13 mouse cellular contexts compared by ENCODE assay signal in the genomic region with DNA sequence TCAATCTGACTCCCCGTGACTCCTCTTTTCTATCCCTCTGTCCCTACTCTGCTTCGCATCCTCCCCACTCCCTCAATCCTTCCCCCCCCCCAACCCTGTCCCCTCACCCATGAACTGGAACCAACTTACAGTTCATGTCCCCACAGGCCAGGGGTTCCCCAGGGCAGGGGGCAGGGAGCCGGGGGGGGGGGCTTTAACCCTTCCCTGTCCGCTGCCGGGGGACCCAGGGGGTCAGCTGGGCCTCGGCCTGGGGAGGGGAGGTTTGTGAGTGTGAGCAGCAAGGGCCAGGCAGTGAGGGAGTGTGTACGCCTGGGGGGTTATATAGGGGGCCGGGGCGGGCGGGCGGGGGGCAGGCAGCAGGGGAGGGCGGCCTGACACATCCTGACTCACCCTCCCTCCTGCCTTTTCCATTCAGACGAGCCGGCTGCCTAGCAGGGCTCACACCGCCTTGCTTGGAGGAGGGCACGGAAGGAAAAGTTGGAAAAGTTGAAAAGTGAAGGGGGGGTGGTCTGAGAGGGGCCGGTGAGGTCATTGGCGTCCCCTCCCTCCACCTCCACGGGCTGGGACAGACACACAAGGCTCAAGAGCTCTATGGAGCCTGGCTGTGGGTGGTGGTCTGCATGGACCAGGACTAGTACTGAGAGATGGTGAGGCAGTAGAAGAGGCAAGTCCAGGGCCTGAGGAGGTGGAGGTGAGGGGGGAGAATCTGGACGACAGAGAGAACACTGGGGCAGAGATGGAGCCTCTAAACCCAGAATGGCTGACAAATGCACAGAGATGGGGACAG. TPM values are rescaled to one million over a fixed set of nuclear protein-coding genes. Genes with fewer than 3 reads are reported as not detected.
DNase-seq lines count a peak whose midpoint lies in the region; ATAC-seq and TF ChIP-seq lines count a peak whose summit lies in the region.
"Had no signal": no experiment of that assay in that cellular context is flagged by ENCODE, and none has a peak within 500 bp of the region (broad histone marks: within the 10 kb centered on the region; RNA-seq: fewer than 3 reads in every experiment).

No protein-coding gene starts in this region.

- no peak for DNase-seq in hindbrain, embryonic 11.5 days (ENCODE audit: low spot score)
- DNase-seq in right cerebral cortex, postnatal 25 days: no peak
- DNase-seq: cerebellum, adult 2 months; layer of hippocampus, postnatal 36 days had no signal

- H3K4me3 ChIP-seq in hindbrain, embryonic 11.5 days (ENCODE audit: low read depth, low read length): no peak overlapping the region
- H3K4me3 ChIP-seq in hindbrain, embryonic 16.5 days (ENCODE audit: low read length): no peak overlapping the region
- no peak overlapping the region for H3K4me3 ChIP-seq in midbrain, embryonic 12.5 days
- H3K4me3 ChIP-seq in midbrain, embryonic 15.5 days: no peak overlapping the region
- no peak overlapping the region for H3K4me3 ChIP-seq in hindbrain, embryonic 13.5 days
- peak overlapping the region; percentile 19 for H3K4me3 ChIP-seq in myocyte

- H3K79me2 ChIP-seq in myocyte (ENCODE audit: control insufficient read depth, insufficient read depth): no peaks in the 10 kb centered on the region

- no peak overlapping the region for H3K4me2 ChIP-seq in hindbrain, embryonic 11.5 days (replicated peaks; ENCODE audit: low read depth, low read length)
- no peak overlapping the region; the same call in 1 of the 2 replicates for H3K4me2 ChIP-seq in hindbrain, embryonic 16.5 days (ENCODE audit: low read length)
- peak overlapping the region; percentile 48; the same call in 1 of the 2 replicates for H3K4me2 ChIP-seq in midbrain, embryonic 12.5 days (replicated peaks)
- no peak overlapping the region for H3K4me2 ChIP-seq in midbrain, embryonic 15.5 days
- peak overlapping the region; percentile 52; the same call in 1 of the 2 replicates for H3K4me2 ChIP-seq in hindbrain, embryonic 13.5 days
- peak overlapping the region; percentile 73 for H3K4me2 ChIP-seq in myocyte (ENCODE audit: low read depth)

- no peak overlapping the region for H3K9ac ChIP-seq in hindbrain, embryonic 11.5 days (ENCODE audit: low read depth, low read length)
- H3K9ac ChIP-seq in hindbrain, embryonic 16.5 days (ENCODE audit: low read depth, low read length): no peak overlapping the region
- H3K9ac ChIP-seq in midbrain, embryonic 12.5 days (replicated peaks): peak overlapping the region; percentile 4; the same call in 1 of the 2 replicates
- no peak overlapping the region for H3K9ac ChIP-seq in midbrain, embryonic 15.5 days
- H3K9ac ChIP-seq in hindbrain, embryonic 13.5 days: peak overlapping the region; percentile 65; the same call in 1 of the 2 replicates
- H3K9ac ChIP-seq: liver, embryonic 15.5 days had no signal

- TF ChIP-seq POLR2A in myocyte (IDR thresholded peaks at IDR 0.05; ENCODE audit: insufficient read length, low read depth): no peak

- 6% methylated on average over 17 of the region's 20 CpGs for WGBS in hindbrain, embryonic 11.5 days
- 3% methylated on average over 15 of the region's 20 CpGs for WGBS in hindbrain, embryonic 16.5 days
- 3% methylated on average over 16 of the region's 20 CpGs for WGBS in midbrain, embryonic 12.5 days
- WGBS in midbrain, embryonic 15.5 days: 1% methylated on average over 15 of the region's 20 CpGs
- 4% methylated on average over 11 of the region's 20 CpGs for WGBS in hindbrain, embryonic 13.5 days

- H3K9me3 ChIP-seq in hindbrain, embryonic 11.5 days (ENCODE audit: control insufficient read depth, low read length): no peaks in the 10 kb centered on the region
- no peaks in the 10 kb centered on the region for H3K9me3 ChIP-seq in hindbrain, embryonic 16.5 days (ENCODE audit: control insufficient read depth, low read length)
- H3K9me3 ChIP-seq in midbrain, embryonic 12.5 days: no peaks in the 10 kb centered on the region
- no peaks in the 10 kb centered on the region for H3K9me3 ChIP-seq in midbrain, embryonic 15.5 days
- no peaks in the 10 kb centered on the region for H3K9me3 ChIP-seq in hindbrain, embryonic 13.5 days
- H3K9me3 ChIP-seq: liver, embryonic 15.5 days had no signal

- H3K36me3 ChIP-seq in hindbrain, embryonic 11.5 days (ENCODE audit: control insufficient read depth, insufficient read depth, low read length): no peaks in the 10 kb centered on the region
- H3K36me3 ChIP-seq in hindbrain, embryonic 16.5 days (ENCODE audit: control insufficient read depth, insufficient read depth, low read length): no peaks in the 10 kb centered on the region
- H3K36me3 ChIP-seq in midbrain, embryonic 12.5 days: no peaks in the 10 kb centered on the region
- no peaks in the 10 kb centered on the region for H3K36me3 ChIP-seq in midbrain, embryonic 15.5 days (replicated peaks)
- no peaks in the 10 kb centered on the region for H3K36me3 ChIP-seq in hindbrain, embryonic 13.5 days
- no peaks in the 10 kb centered on the region for H3K36me3 ChIP-seq in myocyte (ENCODE audit: control insufficient read depth, insufficient read depth)
- H3K36me3 ChIP-seq: liver, embryonic 15.5 days had no signal

- no peak overlapping the region for H3ac ChIP-seq in myocyte (ENCODE audit: control insufficient read depth, insufficient read length)

- peaks cover 3% of the 10 kb centered on the region; the same call in 1 of the 2 replicates for H3K4me1 ChIP-seq in hindbrain, embryonic 11.5 days (replicated peaks; ENCODE audit: control insufficient read depth, insufficient read depth, low read length)
- peaks cover 8% of the 10 kb centered on the region; the same call in 1 of the 2 replicates for H3K4me1 ChIP-seq in hindbrain, embryonic 16.5 days (ENCODE audit: control insufficient read depth, insufficient read depth, low read depth, low read length)
- H3K4me1 ChIP-seq in midbrain, embryonic 12.5 days: peaks cover 23% of the 10 kb centered on the region
- H3K4me1 ChIP-seq in midbrain, embryonic 15.5 days: peaks cover 10% of the 10 kb centered on the region; the same call in 1 of the 2 replicates
- peaks cover 12% of the 10 kb centered on the region for H3K4me1 ChIP-seq in hindbrain, embryonic 13.5 days (replicated peaks)

- H3K27me3 ChIP-seq in hindbrain, embryonic 11.5 days (ENCODE audit: control insufficient read depth, insufficient read depth, low read length): peaks cover 40% of the 10 kb centered on the region
- peaks cover 45% of the 10 kb centered on the region for H3K27me3 ChIP-seq in hindbrain, embryonic 16.5 days (replicated peaks; ENCODE audit: control insufficient read depth, insufficient read depth, low read length)
- peaks cover 56% of the 10 kb centered on the region for H3K27me3 ChIP-seq in midbrain, embryonic 12.5 days
- H3K27me3 ChIP-seq in midbrain, embryonic 15.5 days (replicated peaks): peaks cover 47% of the 10 kb centered on the region
- H3K27me3 ChIP-seq in hindbrain, embryonic 13.5 days: peaks cover 91% of the 10 kb centered on the region
- no peaks in the 10 kb centered on the region for H3K27me3 ChIP-seq in myocyte (ENCODE audit: control insufficient read depth, insufficient read depth, insufficient read length)
- H3K27me3 ChIP-seq: Patski had no signal

- 0 out of 2 replicates have a peak, but pooled peaks have one; percentile 11 for ATAC-seq in hindbrain, embryonic 11.5 days (ENCODE audit: low FRiP score)
- no peak for ATAC-seq in hindbrain, embryonic 16.5 days
- peak; percentile 17; the same call in 1 of the 2 replicates for ATAC-seq in midbrain, embryonic 12.5 days (ENCODE audit: low FRiP score, low read depth)
- ATAC-seq in midbrain, embryonic 15.5 days (replicated peaks): no peak
- no peak for ATAC-seq in hindbrain, embryonic 13.5 days (ENCODE audit: low FRiP score)

- H3K27ac ChIP-seq in hindbrain, embryonic 11.5 days (ENCODE audit: low read depth, low read length): no peak overlapping the region
- no peak overlapping the region for H3K27ac ChIP-seq in hindbrain, embryonic 16.5 days (ENCODE audit: low read depth, low read length)
- H3K27ac ChIP-seq in midbrain, embryonic 12.5 days (replicated peaks): no peak overlapping the region
- no peak overlapping the region for H3K27ac ChIP-seq in midbrain, embryonic 15.5 days
- no peak overlapping the region for H3K27ac ChIP-seq in hindbrain, embryonic 13.5 days
- H3K27ac ChIP-seq: liver, embryonic 15.5 days had no signal

RNA-seq across cellular contexts. Expression of a gene that starts 4.6 kb away (rescaled TPM):
- polyA plus RNA-seq in hindbrain, embryonic 11.5 days (2014; fragmentation: Nextera tagmentation; extraction: Ambion mirVana): 0.08 and 0.14 TPM in 2 replicates
- polyA plus RNA-seq in hindbrain, embryonic 16.5 days (2015; fragmentation: Nextera tagmentation; extraction: Ambion mirVana): 0.95 and 1.3 TPM in 2 replicates
- 0.36 and 0.38 TPM in 2 replicates for polyA plus RNA-seq in midbrain, embryonic 12.5 days (2016; fragmentation: Nextera tagmentation; extraction: Ambion mirVana)
- polyA plus RNA-seq in midbrain, embryonic 15.5 days (2015; fragmentation: Nextera tagmentation; extraction: Ambion mirVana): 1.0 and 1.6 TPM in 2 replicates
- polyA plus RNA-seq in hindbrain, embryonic 13.5 days (2015; fragmentation: Nextera tagmentation; extraction: Ambion mirVana): 0.38 and 0.56 TPM in 2 replicates
- polyA plus RNA-seq in myocyte (2012; fragmentation: generic; extraction: Trizol): 0.56 TPM

RNA-seq across cellular contexts. Expression of a gene that starts 4.7 kb away (rescaled TPM):
- not detected in 2 replicates for polyA plus RNA-seq in hindbrain, embryonic 11.5 days (2014; fragmentation: Nextera tagmentation; extraction: Ambion mirVana)
- polyA plus RNA-seq in hindbrain, embryonic 16.5 days (2015; fragmentation: Nextera tagmentation; extraction: Ambion mirVana): 0.68 TPM in 1 of 2 replicates, not detected in the other
- polyA plus RNA-seq in midbrain, embryonic 12.5 days (2016; fragmentation: Nextera tagmentation; extraction: Ambion mirVana): not detected in 2 replicates
- not detected in 2 replicates for polyA plus RNA-seq in midbrain, embryonic 15.5 days (2015; fragmentation: Nextera tagmentation; extraction: Ambion mirVana)
- not detected in 2 replicates for polyA plus RNA-seq in hindbrain, embryonic 13.5 days (2015; fragmentation: Nextera tagmentation; extraction: Ambion mirVana)
- polyA plus RNA-seq in myocyte (2012; fragmentation: generic; extraction: Trizol): not detected
- polyA plus RNA-seq: brain, embryonic 14.5 days; cerebellum, adult 2 months; small intestine, adult 2 months had no signal

RNA-seq across cellular contexts. Expression of a gene that starts 6.9 kb away (rescaled TPM):
- polyA plus RNA-seq in hindbrain, embryonic 11.5 days (2014; fragmentation: Nextera tagmentation; extraction: Ambion mirVana): not detected in 2 replicates
- polyA plus RNA-seq in hindbrain, embryonic 16.5 days (2015; fragmentation: Nextera tagmentation; extraction: Ambion mirVana): not detected in 2 replicates
- polyA plus RNA-seq in midbrain, embryonic 12.5 days (2016; fragmentation: Nextera tagmentation; extraction: Ambion mirVana): not detected in 2 replicates
- polyA plus RNA-seq in midbrain, embryonic 15.5 days (2015; fragmentation: Nextera tagmentation; extraction: Ambion mirVana): not detected in 2 replicates
- not detected in 2 replicates for polyA plus RNA-seq in hindbrain, embryonic 13.5 days (2015; fragmentation: Nextera tagmentation; extraction: Ambion mirVana)
- not detected for polyA plus RNA-seq in myocyte (2012; fragmentation: generic; extraction: Trizol)
- polyA plus RNA-seq: brain, embryonic 14.5 days; cerebellum, adult 2 months; liver, embryonic 15.5 days; Patski; small intestine, adult 2 months had no signal

RNA-seq across cellular contexts. Expression of a gene that starts 11.4 kb away (rescaled TPM):
- 0.78 and 0.93 TPM in 2 replicates for polyA plus RNA-seq in hindbrain, embryonic 11.5 days (2014; fragmentation: Nextera tagmentation; extraction: Ambion mirVana)
- polyA plus RNA-seq in hindbrain, embryonic 16.5 days (2015; fragmentation: Nextera tagmentation; extraction: Ambion mirVana): 6.8 and 9.2 TPM in 2 replicates
- polyA plus RNA-seq in midbrain, embryonic 12.5 days (2016; fragmentation: Nextera tagmentation; extraction: Ambion mirVana): 2.5 TPM in 2 replicates
- polyA plus RNA-seq in midbrain, embryonic 15.5 days (2015; fragmentation: Nextera tagmentation; extraction: Ambion mirVana): 5.4 and 5.8 TPM in 2 replicates
- polyA plus RNA-seq in hindbrain, embryonic 13.5 days (2015; fragmentation: Nextera tagmentation; extraction: Ambion mirVana): 2.5 and 3.5 TPM in 2 replicates
- 7.1 TPM for polyA plus RNA-seq in myocyte (2012; fragmentation: generic; extraction: Trizol)

RNA-seq across cellular contexts. Expression of a gene that starts 14.6 kb away (rescaled TPM):
- polyA plus RNA-seq in hindbrain, embryonic 11.5 days (2014; fragmentation: Nextera tagmentation; extraction: Ambion mirVana): 186 and 191 TPM in 2 replicates
- polyA plus RNA-seq in hindbrain, embryonic 16.5 days (2015; fragmentation: Nextera tagmentation; extraction: Ambion mirVana): 206 and 212 TPM in 2 replicates
- polyA plus RNA-seq in midbrain, embryonic 12.5 days (2016; fragmentation: Nextera tagmentation; extraction: Ambion mirVana): 300 and 313 TPM in 2 replicates
- 186 and 187 TPM in 2 replicates for polyA plus RNA-seq in midbrain, embryonic 15.5 days (2015; fragmentation: Nextera tagmentation; extraction: Ambion mirVana)
- polyA plus RNA-seq in hindbrain, embryonic 13.5 days (2015; fragmentation: Nextera tagmentation; extraction: Ambion mirVana): 239 and 250 TPM in 2 replicates
- 3,329 TPM for polyA plus RNA-seq in myocyte (2012; fragmentation: generic; extraction: Trizol)

Comparison
In these comparisons a context has a peak if more than half of its experiments do, and no peak if none do; other contexts are left out.
1. ATAC-seq: peak in hindbrain, embryonic 11.5 days (single experiment) and midbrain, embryonic 12.5 days (single experiment); none in hindbrain, embryonic 16.5 days (single experiment), midbrain, embryonic 15.5 days (single experiment) and hindbrain, embryonic 13.5 days (single experiment).
2. H3K4me2 ChIP-seq: peak in midbrain, embryonic 12.5 days (single experiment), hindbrain, embryonic 13.5 days (single experiment) and myocyte (single experiment); none in hindbrain, embryonic 11.5 days (single experiment), hindbrain, embryonic 16.5 days (single experiment) and midbrain, embryonic 15.5 days (single experiment).
3. H3K9ac ChIP-seq: peak in midbrain, embryonic 12.5 days (single experiment) and hindbrain, embryonic 13.5 days (single experiment); none in hindbrain, embryonic 11.5 days (single experiment), hindbrain, embryonic 16.5 days (single experiment) and midbrain, embryonic 15.5 days (single experiment).